Mouse (Mus musculus) liver, embryonic 13.5 days (tissue): ENCODE measurements around the gene Fbxo48. TPM values are rescaled to one million over a fixed set of nuclear protein-coding genes. Genes with fewer than 3 reads are reported as not detected.

Experiments used
- ATAC-seq: fragments of 200-750 bp; cut with Nextera tagmentation; 2 replicates; pipeline ENCODE4 v1.8.0; 2017; ENCODE audit warnings: low read depth, mild to moderate bottlenecking, moderate number of reproducible peaks, moderate library complexity
- DNase-seq: peaks from one replicate; pipeline ENCODE4 v3.0.0; 2022
- H3K27ac ChIP-seq: fragments of 300-500 bp; sonication (generic); 2 replicates; pipeline ENCODE4 v1.5.1; 2015; ENCODE audit warnings: moderate library complexity, mild to moderate bottlenecking, inconsistent platforms
- H3K27me3 ChIP-seq: fragments of 300-500 bp; sonication (generic); 2 replicates; pipeline ENCODE4 v1.6.1; 2015; ENCODE audit warnings: mild to moderate bottlenecking, inconsistent platforms
- H3K36me3 ChIP-seq: fragments of 300-500 bp; sonication (generic); 2 replicates; pipeline ENCODE4 v1.6.1; 2015; ENCODE audit warnings: mild to moderate bottlenecking, inconsistent platforms
- H3K4me1 ChIP-seq: fragments of 300-500 bp; sonication (generic); replicated peaks from 2 replicates; pipeline ENCODE4 v1.6.1; 2015; ENCODE audit warnings: inconsistent platforms
- H3K4me2 ChIP-seq: fragments of 300-500 bp; sonication (generic); 2 replicates; pipeline ENCODE4 v1.6.1; 2015; ENCODE audit warnings: inconsistent platforms, mild to moderate bottlenecking, moderate library complexity
- H3K4me3 ChIP-seq: fragments of 300-500 bp; sonication (generic); replicated peaks from 2 replicates; pipeline ENCODE4 v1.5.1; 2015; ENCODE audit warnings: mild to moderate bottlenecking, inconsistent platforms
- H3K9ac ChIP-seq: fragments of 300-500 bp; sonication (generic); 2 replicates; pipeline ENCODE4 v1.6.1; 2015; ENCODE audit warnings: mild to moderate bottlenecking, inconsistent platforms
- H3K9me3 ChIP-seq: fragments of 300-500 bp; sonication (generic); replicated peaks from 2 replicates; pipeline ENCODE4 v1.6.1; 2016; ENCODE audit warnings: inconsistent platforms
- WGBS: fragments of 180-500 bp; shearing (Covaris S2); methylation state at CpG from one replicate; pipeline ENCODE4 v1.1.7; 2015; ENCODE audit not compliant: insufficient replicate concordance; 5-methylcytosine and 5-hydroxymethylcytosine counted together
- polyA plus RNA-seq: library from polyadenylated mRNA; unstranded; fragments of >200 nt; fragmentation: Nextera tagmentation; extraction: Ambion mirVana; gene quantifications from 2 replicates; pipeline ENCODE4 v1.2.1, GENCODE M21; 2015

The Fbxo48 gene
- polyA plus RNA-seq, 1 experiment from 2014 or later, result 1.8 TPM

GRCm38 (mm10) chr11:16999933-17000332, 48.8 kb downstream of the Fbxo48 start:
- no peak for ATAC-seq
- H3K9ac ChIP-seq, result no peak overlapping the region
- H3K27ac ChIP-seq, result no peak overlapping the region
- no peaks in the 10 kb centered on the region for H3K36me3 ChIP-seq
- no peaks in the 10 kb centered on the region for H3K27me3 ChIP-seq
- no peaks in the 10 kb centered on the region for H3K9me3 ChIP-seq
- peaks cover 24% of the 10 kb centered on the region for H3K4me1 ChIP-seq
- DNase-seq, result no peak
- H3K4me3 ChIP-seq, result no peak overlapping the region
- no peak overlapping the region for H3K4me2 ChIP-seq

- ATAC-seq (no peak), DNase-seq (no peak)
- no peak overlapping the region for H3K4me2 ChIP-seq
- H3K4me3 ChIP-seq, result no peak overlapping the region
- 36% methylated on average over 9 of the region's 9 CpGs for WGBS
- no peak overlapping the region for H3K27ac ChIP-seq
- H3K27me3 ChIP-seq, result no peaks in the 10 kb centered on the region
- H3K4me1 ChIP-seq, result peaks cover 28% of the 10 kb centered on the region
- no peak overlapping the region for H3K9ac ChIP-seq
- H3K36me3 ChIP-seq, result no peaks in the 10 kb centered on the region
- no peaks in the 10 kb centered on the region for H3K9me3 ChIP-seq
Observed at GRCm38 (mm10) chr11:17000353-17001334, 49.5 kb downstream of the Fbxo48 start.

DNA sequence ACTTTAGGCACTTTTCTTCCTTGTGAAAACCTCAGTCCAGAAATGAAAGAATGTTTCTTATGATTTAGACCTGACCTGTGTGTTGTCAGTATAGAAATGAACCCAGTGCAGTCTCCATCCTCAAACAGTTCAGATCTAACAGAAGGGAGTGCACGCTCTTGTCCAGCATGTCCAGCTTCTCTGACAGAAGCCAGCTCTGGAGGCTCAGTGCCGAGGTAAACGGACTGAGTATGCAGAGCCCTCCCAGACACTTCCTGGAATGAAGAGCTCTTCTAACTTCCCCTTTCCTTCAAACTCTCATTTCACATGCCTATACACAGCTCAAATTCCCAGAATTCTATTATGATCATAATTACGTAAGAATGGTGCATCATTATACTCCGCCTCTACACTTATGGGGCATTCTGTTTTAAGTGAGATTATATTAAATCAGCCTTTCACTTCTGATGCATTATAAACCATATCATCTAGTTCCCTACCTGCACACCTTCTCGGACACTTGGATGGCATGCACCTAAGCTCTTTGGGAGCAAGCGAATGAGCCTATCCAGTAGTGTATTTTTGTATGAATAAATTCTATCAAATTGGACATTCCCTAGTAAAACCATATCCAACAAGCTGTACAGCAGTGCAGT, 51.7 kb downstream of the Fbxo48 start:
- WGBS, result 37% methylated on average over 7 of the region's 7 CpGs
- Histone ChIP-seq H3K9me3 (no peaks in the 10 kb centered on the region), H3K27ac (peak overlapping the region; percentile 50; the same call in 1 of the 2 replicates), H3K36me3 (no peaks in the 10 kb centered on the region), H3K27me3 (no peaks in the 10 kb centered on the region), H3K4me2 (no peak overlapping the region), H3K4me1 (peaks cover 28% of the 10 kb centered on the region), H3K4me3 (no peak overlapping the region), H3K9ac (no peak overlapping the region)
- peak; percentile 33 for ATAC-seq
- DNase-seq, result no peak

- no peak overlapping the region for H3K27ac ChIP-seq
- no peaks in the 10 kb centered on the region for H3K9me3 ChIP-seq
- no peaks in the 10 kb centered on the region for H3K27me3 ChIP-seq
- DNase-seq (no peak), ATAC-seq (no peak)
- 29% methylated on average over 3 of the region's 3 CpGs for WGBS
- no peak overlapping the region for H3K4me2 ChIP-seq
- H3K4me1 ChIP-seq, result peaks cover 28% of the 10 kb centered on the region
- no peaks in the 10 kb centered on the region for H3K36me3 ChIP-seq
- no peak overlapping the region for H3K4me3 ChIP-seq
- H3K9ac ChIP-seq, result no peak overlapping the region
Observed at GRCm38 (mm10) chr11:17003757-17004156, 52.6 kb downstream of the Fbxo48 start.

Other genes starting within 250 kb of the Fbxo48 start
- 0.67 TPM in 2 replicates for gene Egfr, start 199.2 kb upstream of the Fbxo48 start, polyA plus RNA-seq
- gene Cnrip1, start 100.2 kb downstream of the Fbxo48 start, polyA plus RNA-seq, result 3.4 and 4.2 TPM in 2 replicates
- 25.6 and 32.7 TPM in 2 replicates for gene Plek, start 101.0 kb downstream of the Fbxo48 start, polyA plus RNA-seq
- gene Ppp3r1, start 207.9 kb downstream of the Fbxo48 start, polyA plus RNA-seq, result 37.6 and 45.3 TPM in 2 replicates
- 15.1 and 17.9 TPM in 2 replicates for gene Wdr92, start 230.7 kb downstream of the Fbxo48 start, polyA plus RNA-seq